Mouse (Mus musculus) limb, embryonic 12.5 days (tissue): ENCODE results near the gene Hp. TPM values are rescaled to one million over a fixed set of nuclear protein-coding genes. Genes with fewer than 3 reads are reported as not detected.

Experiments used
- ATAC-seq: fragments of 200-750 bp; cut with Nextera tagmentation; 2 replicates; pipeline ENCODE4 v1.8.0; 2017; ENCODE audit warnings: low read depth, moderate TSS enrichment; ENCODE audit not compliant: insufficient number of reproducible peaks, insufficient read depth, low FRiP score, low TSS enrichment
- H3K27ac ChIP-seq: fragments of 300-500 bp; sonication (generic); 2 replicates; pipeline ENCODE4 v1.5.1; 2016; ENCODE audit warnings: mild to moderate bottlenecking, moderate library complexity
- H3K27me3 ChIP-seq: fragments of 300-500 bp; sonication (generic); 2 replicates; pipeline ENCODE4 v1.6.1; 2016; ENCODE audit warnings: mild to moderate bottlenecking, moderate library complexity
- H3K36me3 ChIP-seq: fragments of 300-500 bp; sonication (generic); 2 replicates; pipeline ENCODE4 v1.6.1; 2016; ENCODE audit warnings: mild to moderate bottlenecking, moderate library complexity
- H3K4me1 ChIP-seq: fragments of 300-500 bp; sonication (generic); replicated peaks from 2 replicates; pipeline ENCODE4 v1.6.1; 2016
- H3K4me2 ChIP-seq: fragments of 300-500 bp; sonication (generic); 2 replicates; pipeline ENCODE4 v1.6.1; 2016; ENCODE audit warnings: mild to moderate bottlenecking, moderate library complexity
- H3K4me3 ChIP-seq: fragments of 300-500 bp; sonication (generic); replicated peaks from 2 replicates; pipeline ENCODE4 v1.5.1; 2016; ENCODE audit warnings: mild to moderate bottlenecking
- H3K9ac ChIP-seq: fragments of 300-500 bp; sonication (generic); replicated peaks from 2 replicates; pipeline ENCODE4 v1.6.1; 2016; ENCODE audit warnings: mild to moderate bottlenecking, moderate library complexity
- H3K9me3 ChIP-seq: fragments of 300-500 bp; sonication (generic); 2 replicates; pipeline ENCODE4 v1.6.1; 2016; ENCODE audit warnings: mild to moderate bottlenecking, moderate library complexity
- whole genome bisulfite sequencing: fragments of 180-500 bp; shearing (Covaris S2); methylation state at CpG from one replicate; pipeline ENCODE4 v1.1.7; 2016; 5-methylcytosine and 5-hydroxymethylcytosine counted together
- polyA plus RNA-seq: library from polyadenylated mRNA; unstranded; fragments of >200 nt; fragmentation: Nextera tagmentation; extraction: Ambion mirVana; gene quantifications from 2 replicates; pipeline ENCODE4 v1.2.1, GENCODE M21; 2016

Gene Hp
- polyA plus RNA-seq: 0.70 and 1.6 TPM in 2 replicates

DNA sequence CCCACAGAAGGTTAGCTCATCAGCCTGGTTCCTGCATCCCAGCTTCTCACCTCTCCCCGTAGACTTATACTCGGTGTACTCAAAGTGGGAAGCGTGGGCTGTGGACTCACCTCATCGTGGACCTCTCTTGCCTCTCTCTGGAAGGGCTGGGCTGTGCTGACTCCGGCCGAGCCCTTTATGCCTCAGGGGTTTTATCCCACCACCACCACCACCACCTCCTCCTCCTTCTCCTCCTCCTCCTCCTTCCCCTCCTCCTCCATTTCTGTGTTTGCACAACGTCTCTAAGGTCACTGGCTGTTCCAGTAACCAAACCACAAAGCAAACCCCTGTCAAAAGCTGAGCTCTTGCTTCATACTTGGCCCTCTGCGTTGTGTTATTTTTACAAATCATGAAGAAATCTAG is at the start of gene Hp:
Gene Hp, minus strand, starts transcription at position 273 of the 402 bp plus-strand sequence.
- WGBS: 64% methylated on average over 8 of the region's 8 CpGs
- no peak within 1 kb of the TSS for H3K4me2 ChIP-seq
- no peaks in the 10 kb centered on the region for H3K36me3 ChIP-seq
- H3K27me3 ChIP-seq: no peaks in the 10 kb centered on the region
- H3K4me1 ChIP-seq: no peaks in the 10 kb centered on the region
- H3K9ac ChIP-seq: no peak within 1 kb of the TSS
- 0 out of 2 replicates have a peak, but pooled peaks cover 6% of the 10 kb centered on the region for H3K9me3 ChIP-seq
- no peak within 1 kb of the TSS for H3K4me3 ChIP-seq
- no peak for ATAC-seq
- H3K27ac ChIP-seq: no peak within 1 kb of the TSS

DNA sequence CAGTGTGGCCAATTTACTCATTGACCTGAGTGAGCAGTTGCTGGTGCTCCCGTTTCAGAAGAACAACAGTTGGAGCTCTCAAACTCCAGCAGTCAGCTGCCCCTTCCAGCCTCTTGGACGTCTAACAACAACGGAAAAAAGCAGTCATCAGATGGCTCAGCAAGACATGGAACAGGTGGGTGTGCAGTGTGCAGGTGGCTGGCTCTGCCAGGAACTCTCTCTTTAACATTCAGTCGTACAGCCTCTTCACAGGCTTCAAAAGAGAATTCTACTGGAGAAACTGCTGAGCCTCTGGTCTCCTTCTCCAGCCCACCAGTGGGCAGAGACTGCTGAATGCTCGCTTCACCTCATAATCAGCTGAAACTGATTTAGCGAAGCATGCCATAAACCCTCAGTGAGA is 49.7 kb upstream of the Hp start:
- H3K4me1 ChIP-seq: no peaks in the 10 kb centered on the region
- ATAC-seq: no peak
- no peak overlapping the region for H3K4me2 ChIP-seq
- H3K27me3 ChIP-seq: no peaks in the 10 kb centered on the region
- H3K27ac ChIP-seq: no peak overlapping the region
- H3K9me3 ChIP-seq: peaks cover 13% of the 10 kb centered on the region
- H3K9ac ChIP-seq: no peak overlapping the region
- 63% methylated on average over 6 of the region's 6 CpGs for WGBS
- no peaks in the 10 kb centered on the region for H3K36me3 ChIP-seq
- no peak overlapping the region for H3K4me3 ChIP-seq

DNA sequence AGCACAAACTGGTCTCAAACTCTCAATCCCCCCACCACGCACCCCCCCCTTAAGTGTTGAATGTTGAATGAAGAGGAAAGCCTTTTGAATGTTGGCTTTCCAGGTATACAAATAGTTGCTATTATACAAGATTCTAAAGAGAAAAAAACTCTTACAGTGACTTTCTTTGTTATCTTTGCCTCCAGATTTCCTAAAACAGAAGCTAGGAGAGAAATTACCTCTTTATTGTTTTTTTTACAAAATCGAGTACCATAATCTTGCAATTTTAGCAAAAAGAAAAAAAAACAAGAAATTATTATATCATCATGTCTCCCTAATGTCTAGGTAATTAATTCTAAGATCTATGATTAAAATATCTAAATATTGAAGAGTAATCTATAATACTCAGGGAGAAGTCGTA is 36.6 kb upstream of the Hp start:
- H3K36me3 ChIP-seq: no peaks in the 10 kb centered on the region
- H3K9me3 ChIP-seq: peaks cover 5% of the 10 kb centered on the region; the same call in 1 of the 2 replicates
- ATAC-seq: no peak
- H3K27me3 ChIP-seq: peaks cover 4% of the 10 kb centered on the region; the same call in 1 of the 2 replicates
- H3K4me1 ChIP-seq: no peaks in the 10 kb centered on the region
- no peak overlapping the region for H3K4me2 ChIP-seq
- no peak overlapping the region for H3K9ac ChIP-seq
- H3K4me3 ChIP-seq: no peak overlapping the region
- WGBS: 88% methylated on average over 3 of the region's 3 CpGs
- H3K27ac ChIP-seq: no peak overlapping the region

DNA sequence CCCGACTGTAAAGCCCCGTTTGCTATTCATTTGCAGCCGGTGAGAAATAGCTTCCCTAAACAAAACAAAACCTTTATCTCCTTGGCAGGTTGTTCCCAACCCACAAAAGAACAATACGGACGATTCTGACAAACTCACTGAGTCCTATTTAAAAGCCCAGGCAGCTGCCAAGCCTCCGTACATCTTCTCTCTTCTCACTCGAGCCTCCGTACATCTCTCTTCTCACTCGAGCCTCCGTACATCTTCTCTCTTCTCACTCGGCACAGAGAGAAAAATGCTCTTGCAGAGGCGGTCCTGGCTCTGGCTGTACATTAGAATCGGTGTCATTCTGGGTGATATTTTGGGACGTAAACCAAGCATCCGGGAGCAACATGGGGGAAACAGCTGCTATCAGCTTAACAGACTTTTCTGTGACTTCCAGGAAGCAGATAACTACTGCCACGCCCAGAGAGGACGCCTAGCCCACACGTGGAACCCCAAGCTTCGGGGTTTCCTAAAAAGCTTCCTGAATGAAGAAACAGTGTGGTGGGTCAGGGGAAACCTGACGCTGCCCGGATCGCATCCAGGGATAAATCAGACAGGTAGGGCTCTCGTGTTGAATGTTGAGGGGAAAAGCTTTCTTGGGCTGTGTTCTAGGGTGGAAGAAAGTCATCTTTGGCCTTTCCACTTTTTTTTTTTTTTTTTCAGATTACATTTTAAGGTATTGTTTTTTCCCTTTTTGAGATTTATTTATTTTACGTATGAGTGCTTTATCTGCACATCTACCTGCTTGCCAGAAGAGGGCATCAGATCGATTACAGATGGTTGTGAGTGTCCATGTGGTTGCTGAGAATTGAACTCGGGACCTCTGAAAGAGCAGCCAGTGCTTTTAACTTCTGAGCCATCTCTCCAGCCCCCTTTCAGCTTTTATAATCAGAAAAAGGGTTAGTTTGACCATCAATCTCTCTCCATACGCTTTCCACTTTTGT is 35.6 kb upstream of the Hp start, which contains the start of gene Pkd1l3:
Gene Pkd1l3, plus strand, starts transcription at position 275 of the 968 bp plus-strand sequence.
- Histone ChIP-seq H3K4me2 (no peak within 1 kb of the TSS), H3K9ac (no peak within 1 kb of the TSS), H3K27ac (no peak within 1 kb of the TSS), H3K4me3 (no peak within 1 kb of the TSS), H3K36me3 (no peaks in the 10 kb centered on the region), H3K27me3 (peaks cover 4% of the 10 kb centered on the region; the same call in 1 of the 2 replicates), H3K9me3 (peaks cover 2% of the 10 kb centered on the region; the same call in 1 of the 2 replicates), H3K4me1 (no peaks in the 10 kb centered on the region)
- ATAC-seq: no peak
- WGBS: 64% methylated on average over 27 of the region's 27 CpGs

DNA sequence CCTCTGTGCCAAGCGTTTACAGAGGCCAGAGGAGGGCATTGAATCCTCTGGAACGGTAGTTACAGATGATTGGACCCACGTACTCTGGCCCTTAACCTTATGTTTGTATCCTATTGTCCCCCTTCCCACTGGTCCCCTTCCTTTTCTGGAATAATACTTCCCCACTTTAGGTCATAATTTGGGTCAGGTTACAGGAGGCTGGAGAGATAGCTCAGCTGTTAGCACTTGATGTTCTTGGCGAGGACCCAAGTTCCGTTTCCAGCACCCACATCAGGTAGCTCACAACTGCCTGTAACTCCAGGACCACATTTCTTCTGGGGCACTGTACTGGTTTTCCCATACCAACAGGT is 30.2 kb upstream of the Hp start:
- Histone ChIP-seq H3K9ac (peak overlapping the region; percentile 70; the same call in 1 of the 2 replicates), H3K4me3 (peak overlapping the region; percentile 61), H3K27me3 (peaks cover 4% of the 10 kb centered on the region; the same call in 1 of the 2 replicates), H3K4me1 (peaks cover 10% of the 10 kb centered on the region), H3K36me3 (peaks cover 16% of the 10 kb centered on the region), H3K9me3 (no peaks in the 10 kb centered on the region), H3K27ac (peak overlapping the region; percentile 96), H3K4me2 (peak overlapping the region; percentile 78)
- ATAC-seq: no peak
- WGBS: 15% methylated on average over 5 of the region's 5 CpGs

DNA sequence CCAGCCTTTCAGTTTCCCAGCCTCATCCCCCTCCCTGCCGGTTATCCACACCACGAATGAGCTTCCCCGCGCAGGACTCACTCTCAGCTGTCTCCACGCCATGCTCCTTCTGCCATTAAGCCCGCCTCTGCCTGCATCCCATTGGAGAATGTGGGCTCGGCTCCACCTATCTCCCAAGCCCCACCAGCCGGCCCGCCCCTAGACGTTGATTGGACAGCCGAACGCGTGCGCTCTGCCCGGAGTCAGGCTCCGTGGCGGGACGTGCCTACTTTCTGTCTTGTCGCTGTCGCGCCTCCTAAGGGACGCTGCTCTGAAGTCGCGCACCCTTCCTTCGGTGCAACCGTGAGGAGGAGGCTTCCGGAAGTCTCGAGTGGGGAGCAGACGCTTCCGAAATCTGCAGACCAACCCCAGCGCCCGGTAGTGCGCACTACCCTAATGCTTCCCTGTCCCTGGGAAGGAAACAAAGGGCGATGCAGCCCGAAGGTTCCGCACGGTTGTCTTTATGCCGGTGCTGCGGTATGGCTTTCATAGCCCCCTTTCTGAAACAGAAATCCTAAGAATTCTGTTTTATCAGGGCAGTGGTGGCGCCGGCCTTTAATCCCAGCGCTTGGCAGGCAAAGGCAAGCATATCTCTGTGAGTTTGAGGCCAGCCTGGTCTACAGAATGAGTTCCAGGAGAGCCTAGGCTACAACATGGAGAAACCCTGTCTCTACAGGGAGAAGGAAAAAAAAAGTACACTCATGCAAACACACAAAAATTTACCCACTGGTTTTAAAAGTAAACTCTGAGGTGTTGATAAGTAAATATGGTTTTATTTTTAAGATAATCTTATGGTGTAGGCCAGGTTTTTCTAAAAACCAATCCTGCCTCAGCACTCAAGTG is 29.5 kb upstream of the Hp start, which contains the start of gene Dhodh:
Gene Dhodh, minus strand, starts transcription at position 403 of the 882 bp plus-strand sequence.
- Histone ChIP-seq H3K27me3 (peaks cover 4% of the 10 kb centered on the region; the same call in 1 of the 2 replicates), H3K9ac (peak within 1 kb of the TSS; percentile 70), H3K27ac (peak within 1 kb of the TSS; percentile 96), H3K9me3 (no peaks in the 10 kb centered on the region), H3K4me2 (peak within 1 kb of the TSS; percentile 78), H3K4me1 (peaks cover 10% of the 10 kb centered on the region), H3K4me3 (peak within 1 kb of the TSS; percentile 61), H3K36me3 (peaks cover 22% of the 10 kb centered on the region)
- WGBS: under 1% methylated on average over 42 of the region's 42 CpGs
- peak; percentile 98 for ATAC-seq

DNA sequence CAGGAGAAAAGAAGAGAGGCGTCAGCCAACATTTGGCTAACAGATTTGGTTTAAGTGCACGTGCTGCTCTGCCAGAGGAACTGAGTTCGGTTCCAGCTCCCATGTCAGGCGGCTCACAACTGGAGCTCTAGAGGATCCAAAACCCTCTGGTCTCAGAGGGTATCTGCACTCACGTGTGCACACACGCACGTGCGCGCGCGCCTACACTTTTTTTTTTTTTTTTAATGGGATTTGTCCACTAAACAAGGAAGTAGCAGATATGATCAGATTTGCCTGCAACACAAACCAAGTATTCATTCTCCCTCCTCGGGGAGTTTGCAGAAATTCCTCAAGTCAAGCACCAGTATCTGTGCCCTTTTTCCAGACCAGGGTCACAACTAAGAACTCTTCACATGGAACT is 28.7 kb upstream of the Hp start:
- Histone ChIP-seq H3K36me3 (peaks cover 31% of the 10 kb centered on the region), H3K9ac (peak overlapping the region; percentile 70), H3K27me3 (0 out of 2 replicates have a peak, but pooled peaks cover 4% of the 10 kb centered on the region), H3K4me3 (peak overlapping the region; percentile 61), H3K27ac (no peak overlapping the region), H3K4me1 (peaks cover 10% of the 10 kb centered on the region), H3K9me3 (no peaks in the 10 kb centered on the region), H3K4me2 (peak overlapping the region; percentile 78)
- no peak for ATAC-seq
- 19% methylated on average over 12 of the region's 12 CpGs for WGBS

DNA sequence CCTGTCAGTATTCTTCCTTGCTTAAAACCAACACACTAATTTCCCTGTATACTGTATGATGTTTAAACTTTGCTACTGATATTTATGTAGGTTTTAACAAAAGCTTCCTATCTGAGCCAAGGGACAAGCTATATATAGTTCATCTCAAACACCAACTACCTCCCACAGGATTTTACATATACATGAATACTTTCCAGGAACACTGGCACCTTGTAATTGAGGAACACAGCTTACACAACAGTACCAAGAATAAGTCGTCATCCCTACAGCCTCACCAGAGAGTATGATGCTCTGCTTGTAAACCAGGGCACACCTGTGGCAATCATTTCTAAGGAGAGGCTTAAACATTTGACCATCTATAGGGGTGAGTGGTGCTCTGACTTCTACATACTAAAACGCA is 27.8 kb upstream of the Hp start:
- H3K36me3 ChIP-seq: peaks cover 39% of the 10 kb centered on the region
- H3K9me3 ChIP-seq: no peaks in the 10 kb centered on the region
- ATAC-seq: no peak
- 0 out of 2 replicates have a peak overlapping the region, but pooled peaks have one; percentile 78 for H3K4me2 ChIP-seq
- H3K4me3 ChIP-seq: no peak overlapping the region
- no peak overlapping the region for H3K9ac ChIP-seq
- no peak overlapping the region for H3K27ac ChIP-seq
- 0 out of 2 replicates have a peak, but pooled peaks cover 4% of the 10 kb centered on the region for H3K27me3 ChIP-seq
- WGBS: 86% methylated on average over 2 of the region's 2 CpGs
- H3K4me1 ChIP-seq: peaks cover 10% of the 10 kb centered on the region

DNA sequence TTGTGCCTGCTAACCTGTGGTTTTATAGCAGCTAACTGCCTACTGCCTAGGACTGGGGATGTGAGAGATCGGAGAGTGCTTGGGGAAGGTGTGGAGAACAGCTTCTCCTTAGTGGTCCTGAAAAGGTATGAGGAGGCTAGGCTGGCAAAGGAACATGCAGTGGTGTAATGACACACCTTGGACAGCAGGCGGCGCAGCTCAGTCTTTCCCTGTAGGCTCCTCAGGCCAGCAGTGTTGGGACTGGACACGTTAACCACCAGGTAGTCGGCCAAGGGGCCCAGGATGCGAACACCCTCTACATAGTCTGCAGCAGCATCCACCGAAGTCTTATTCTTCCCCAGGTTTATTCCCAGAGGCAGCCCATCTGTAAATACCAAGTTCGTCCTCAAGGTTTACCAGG is 16.9 kb upstream of the Hp start:
- no peak for ATAC-seq
- peaks cover 72% of the 10 kb centered on the region for H3K36me3 ChIP-seq
- H3K4me2 ChIP-seq: no peak overlapping the region
- 59% methylated on average over 8 of the region's 8 CpGs for WGBS
- H3K27ac ChIP-seq: no peak overlapping the region
- H3K9me3 ChIP-seq: no peaks in the 10 kb centered on the region
- H3K4me1 ChIP-seq: no peaks in the 10 kb centered on the region
- no peak overlapping the region for H3K4me3 ChIP-seq
- H3K9ac ChIP-seq: no peak overlapping the region
- H3K27me3 ChIP-seq: no peaks in the 10 kb centered on the region

DNA sequence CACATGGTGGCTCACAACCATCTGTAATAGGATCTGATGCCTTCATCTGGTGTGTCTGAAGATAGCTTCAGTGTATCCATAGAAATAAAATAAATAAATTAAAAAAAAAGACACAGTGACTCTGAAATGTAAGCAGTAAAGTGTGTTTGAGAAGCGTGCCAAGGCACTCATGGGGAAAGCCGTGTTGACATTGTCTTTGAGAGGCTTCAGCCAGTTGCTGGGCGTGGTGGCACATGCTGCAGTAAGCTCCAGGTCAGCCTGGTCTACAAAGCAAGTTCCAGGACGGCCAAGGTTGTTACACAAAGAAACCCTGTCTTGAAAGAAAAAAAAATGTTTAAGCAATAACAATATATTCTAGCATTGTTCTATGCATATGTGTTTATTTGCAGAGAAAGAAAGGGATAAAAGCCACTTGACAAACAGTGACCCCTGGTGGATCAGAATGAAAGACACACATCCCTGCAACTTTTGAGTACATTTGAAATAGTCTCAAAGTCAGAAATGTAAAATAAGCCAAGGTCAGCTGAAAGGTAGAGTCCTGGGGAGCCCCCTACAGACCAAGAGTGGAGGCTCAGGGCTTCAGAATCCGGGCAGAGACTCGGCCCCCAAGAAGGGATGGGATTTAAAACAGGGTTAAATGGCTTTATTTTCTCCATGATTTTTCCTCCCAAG is 14.3 kb upstream of the Hp start:
- Histone ChIP-seq H3K9me3 (no peaks in the 10 kb centered on the region), H3K4me2 (no peak overlapping the region), H3K4me1 (no peaks in the 10 kb centered on the region), H3K36me3 (peaks cover 53% of the 10 kb centered on the region), H3K4me3 (no peak overlapping the region), H3K27me3 (no peaks in the 10 kb centered on the region), H3K9ac (no peak overlapping the region), H3K27ac (no peak overlapping the region)
- ATAC-seq: no peak
- WGBS: 78% methylated on average over 6 of the region's 6 CpGs
